Mouse (Mus musculus): ENCODE measurements around the gene Chd1. TPM values are rescaled to one million over a fixed set of nuclear protein-coding genes. Genes with fewer than 3 reads are reported as not detected.

Chd1 gene
- polyA plus RNA-seq, 2 experiments = 11.3 to 30.2 TPM

DNA sequence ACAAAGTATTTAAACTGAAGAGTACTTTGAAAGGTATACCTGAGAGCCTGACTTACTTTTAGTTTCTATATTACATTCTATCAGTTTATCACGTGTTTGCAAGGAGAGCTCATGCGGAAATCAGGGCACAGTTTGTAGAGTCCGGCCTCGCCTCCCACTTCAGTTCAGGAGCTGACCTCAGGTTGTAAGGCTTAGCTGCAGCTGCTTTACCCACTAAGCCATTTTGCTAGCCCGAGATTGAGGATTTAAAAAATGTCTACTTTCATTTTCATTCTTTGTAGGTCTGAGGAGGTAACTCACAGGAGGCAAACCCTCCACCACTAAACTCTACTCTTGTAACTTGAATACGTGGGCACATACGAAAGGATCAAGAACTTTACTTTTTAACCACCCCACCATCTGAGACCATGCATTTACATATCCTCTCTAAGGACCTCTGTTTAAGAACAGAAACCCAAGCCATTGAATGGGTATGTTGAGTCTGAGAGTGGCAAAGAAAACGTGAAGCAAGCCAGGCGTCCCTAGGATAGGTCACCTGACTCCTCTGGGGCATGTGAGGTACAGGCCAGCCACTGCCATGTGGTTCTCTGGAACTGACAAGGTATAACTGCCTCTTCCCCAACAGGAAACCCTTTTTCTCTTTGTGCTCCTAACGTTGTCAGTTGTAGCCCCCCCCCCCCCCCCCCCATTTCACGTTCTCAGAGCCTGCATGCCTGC lies 111.8 kb downstream of the Chd1 start:
- ATAC-seq (ENCODE audit: low FRiP score, low read depth) = no peak
- WGBS = 82% methylated on average over 9 of the region's 11 CpGs

DNA sequence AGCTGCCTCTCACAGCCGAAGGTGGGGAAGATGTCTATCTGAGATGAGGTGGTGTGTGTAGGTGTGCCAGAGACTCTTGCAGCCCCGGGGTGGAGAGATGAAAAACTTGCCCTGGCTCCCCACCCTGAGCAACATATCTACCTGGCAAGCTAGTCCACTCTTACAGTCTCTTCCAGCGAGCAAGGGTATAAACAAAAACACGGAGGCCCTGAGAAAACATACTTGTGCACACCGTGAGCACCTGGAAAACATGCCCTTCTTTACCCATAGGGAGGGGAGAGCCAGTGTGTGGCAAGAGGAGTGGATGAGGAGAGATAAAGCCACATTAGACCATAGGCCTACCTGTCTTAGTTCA lies 112.3 kb downstream of the Chd1 start:
- H3K36me3 ChIP-seq (ENCODE audit: control insufficient read depth, insufficient read depth, low read length) = peaks cover 32% of the 10 kb centered on the region
- DNase-seq (ENCODE audit: low spot score) (no peak), ATAC-seq (ENCODE audit: low FRiP score, low read depth) (no peak)
- no peak overlapping the region for H3K9ac ChIP-seq (ENCODE audit: low read depth, low read length, severe bottlenecking)
- no peaks in the 10 kb centered on the region for H3K9me3 ChIP-seq (ENCODE audit: control insufficient read depth, low read length)
- 77% methylated on average over 5 of the region's 5 CpGs for WGBS
- no peaks in the 10 kb centered on the region for H3K27me3 ChIP-seq (ENCODE audit: control insufficient read depth, insufficient read depth, low read length)
- H3K4me3 ChIP-seq (replicated peaks; ENCODE audit: low read length) = no peak overlapping the region
- no peak overlapping the region for H3K4me2 ChIP-seq (replicated peaks; ENCODE audit: low read depth, low read length, severe bottlenecking)
- no peak overlapping the region for H3K27ac ChIP-seq (replicated peaks; ENCODE audit: low read depth, low read length)
- TF ChIP-seq POLR2A (IDR thresholded peaks at IDR 0.05; ENCODE audit: borderline replicate concordance, extremely low read depth, insufficient read depth, insufficient read length) = no peak
- H3K4me1 ChIP-seq (ENCODE audit: control insufficient read depth, insufficient read depth, low read length) = peaks cover 43% of the 10 kb centered on the region

More for the DNA sequence above, 111.8 kb downstream of the Chd1 start:
- Histone ChIP-seq H3K36me3 (ENCODE audit: control insufficient read depth, insufficient read depth, low read length) (peaks cover 32% of the 10 kb centered on the region), H3K4me1 (ENCODE audit: control insufficient read depth, insufficient read depth, low read length) (peaks cover 44% of the 10 kb centered on the region), H3K9me3 (ENCODE audit: control insufficient read depth, low read length) (no peaks in the 10 kb centered on the region), H3K27ac (replicated peaks; ENCODE audit: low read depth, low read length) (no peak overlapping the region), H3K9ac (ENCODE audit: low read depth, low read length, severe bottlenecking) (no peak overlapping the region), H3K27me3 (ENCODE audit: control insufficient read depth, insufficient read depth, low read length) (no peaks in the 10 kb centered on the region), H3K4me3 (replicated peaks; ENCODE audit: low read length) (no peak overlapping the region), H3K4me2 (replicated peaks; ENCODE audit: low read depth, low read length, severe bottlenecking) (no peak overlapping the region)
- DNase-seq (ENCODE audit: low spot score) = no peak
- no peak for TF ChIP-seq POLR2A (IDR thresholded peaks at IDR 0.05; ENCODE audit: borderline replicate concordance, extremely low read depth, insufficient read depth, insufficient read length)

DNA sequence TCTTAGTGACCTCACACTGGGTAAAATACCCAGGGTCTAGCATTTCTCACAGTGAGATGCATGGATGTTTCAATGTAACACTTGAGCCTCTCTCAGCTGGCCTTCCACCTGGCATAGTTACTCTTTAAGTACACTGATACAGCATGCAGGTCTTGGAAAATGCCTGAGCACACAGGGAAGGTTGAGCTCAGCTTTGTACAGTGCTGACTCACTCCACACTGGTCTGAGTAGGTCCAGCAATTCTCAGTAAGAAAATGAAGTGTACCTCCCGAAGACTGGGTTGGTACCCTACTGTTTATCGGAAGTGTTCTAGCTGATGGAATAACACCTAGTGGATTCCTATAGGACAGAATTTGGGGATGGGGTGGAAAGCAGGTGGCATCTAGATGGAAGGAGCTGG lies 112.9 kb downstream of the Chd1 start:
- H3K4me3 ChIP-seq (replicated peaks; ENCODE audit: low read length) = no peak overlapping the region
- no peak overlapping the region for H3K4me2 ChIP-seq (replicated peaks; ENCODE audit: low read depth, low read length, severe bottlenecking)
- peaks cover 32% of the 10 kb centered on the region for H3K36me3 ChIP-seq (ENCODE audit: control insufficient read depth, insufficient read depth, low read length)
- H3K27ac ChIP-seq (replicated peaks; ENCODE audit: low read depth, low read length) = no peak overlapping the region
- H3K9me3 ChIP-seq (ENCODE audit: control insufficient read depth, low read length) = no peaks in the 10 kb centered on the region
- no peaks in the 10 kb centered on the region for H3K27me3 ChIP-seq (ENCODE audit: control insufficient read depth, insufficient read depth, low read length)
- no peak overlapping the region for H3K9ac ChIP-seq (ENCODE audit: low read depth, low read length, severe bottlenecking)
- H3K4me1 ChIP-seq (ENCODE audit: control insufficient read depth, insufficient read depth, low read length) = peaks cover 38% of the 10 kb centered on the region
- WGBS = 91% methylated on average over 2 of the region's 2 CpGs
- ATAC-seq (ENCODE audit: low FRiP score, low read depth) (0 out of 2 replicates have a peak, but pooled peaks have one; percentile 13), DNase-seq (ENCODE audit: low spot score) (no peak)
- TF ChIP-seq POLR2A (IDR thresholded peaks at IDR 0.05; ENCODE audit: borderline replicate concordance, extremely low read depth, insufficient read depth, insufficient read length) = no peak

GRCm38 (mm10) chr17:15818372-15818771 lies 113.6 kb downstream of the Chd1 start:
- ATAC-seq (ENCODE audit: low FRiP score, low read depth) (peak; percentile 32; the same call in 1 of the 2 replicates), DNase-seq (ENCODE audit: low spot score) (no peak)
- Histone ChIP-seq H3K9ac (ENCODE audit: low read depth, low read length, severe bottlenecking) (no peak overlapping the region), H3K4me3 (replicated peaks; ENCODE audit: low read length) (no peak overlapping the region), H3K36me3 (ENCODE audit: control insufficient read depth, insufficient read depth, low read length) (peaks cover 32% of the 10 kb centered on the region), H3K27ac (replicated peaks; ENCODE audit: low read depth, low read length) (no peak overlapping the region), H3K4me1 (ENCODE audit: control insufficient read depth, insufficient read depth, low read length) (peaks cover 39% of the 10 kb centered on the region), H3K4me2 (replicated peaks; ENCODE audit: low read depth, low read length, severe bottlenecking) (no peak overlapping the region), H3K27me3 (ENCODE audit: control insufficient read depth, insufficient read depth, low read length) (no peaks in the 10 kb centered on the region), H3K9me3 (ENCODE audit: control insufficient read depth, low read length) (no peaks in the 10 kb centered on the region)
- WGBS = 72% methylated on average over 8 of the region's 8 CpGs
- TF ChIP-seq POLR2A (IDR thresholded peaks at IDR 0.05; ENCODE audit: borderline replicate concordance, extremely low read depth, insufficient read depth, insufficient read length) = no peak

GRCm38 (mm10) chr17:15820146-15820545 lies 115.4 kb downstream of the Chd1 start:
- peaks cover 37% of the 10 kb centered on the region for H3K4me1 ChIP-seq (ENCODE audit: control insufficient read depth, insufficient read depth, low read length)
- H3K4me2 ChIP-seq (replicated peaks; ENCODE audit: low read depth, low read length, severe bottlenecking) = 0 out of 2 replicates have a peak overlapping the region, but pooled peaks have one; percentile 0
- no peak for ATAC-seq (ENCODE audit: low FRiP score, low read depth)

More at GRCm38 (mm10) chr17:15820146-15820545, 115.4 kb downstream of the Chd1 start:
- peak; percentile 64 for DNase-seq (ENCODE audit: low spot score)
- Histone ChIP-seq H3K36me3 (ENCODE audit: control insufficient read depth, insufficient read depth, low read length) (peaks cover 31% of the 10 kb centered on the region), H3K4me3 (replicated peaks; ENCODE audit: low read length) (no peak overlapping the region), H3K27ac (replicated peaks; ENCODE audit: low read depth, low read length) (no peak overlapping the region), H3K9ac (ENCODE audit: low read depth, low read length, severe bottlenecking) (no peak overlapping the region), H3K9me3 (ENCODE audit: control insufficient read depth, low read length) (no peaks in the 10 kb centered on the region), H3K27me3 (ENCODE audit: control insufficient read depth, insufficient read depth, low read length) (no peaks in the 10 kb centered on the region)
- 18% methylated on average over 6 of the region's 6 CpGs for WGBS
- TF ChIP-seq POLR2A (IDR thresholded peaks at IDR 0.05; ENCODE audit: borderline replicate concordance, extremely low read depth, insufficient read depth, insufficient read length) = no peak
